Mouse (Mus musculus): ENCODE data around the gene Pnpla5. TPM values are rescaled to one million over a fixed set of nuclear protein-coding genes. Genes with fewer than 3 reads are reported as not detected.

The Pnpla5 gene
- polyA plus RNA-seq, 1 experiment from 2014 or later: not detected

DNA sequence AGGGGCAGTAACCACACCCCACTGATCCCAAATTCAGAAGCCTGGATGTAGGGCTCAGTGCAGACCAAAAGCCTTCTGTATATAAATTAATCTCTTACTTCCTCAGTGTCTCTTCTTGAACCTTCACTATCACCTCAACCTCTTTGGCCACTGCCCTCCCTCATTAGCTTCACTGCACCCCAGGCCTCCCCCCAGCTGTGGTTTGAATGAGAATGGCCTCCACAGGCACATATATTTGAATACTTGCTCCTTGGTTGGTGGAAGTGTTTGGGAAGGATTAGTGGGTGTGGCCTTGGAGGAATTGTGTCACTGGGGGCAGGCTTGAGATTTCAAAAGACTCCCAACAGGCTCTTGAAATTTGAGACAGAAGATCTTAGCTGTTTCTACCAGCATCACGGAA, 6.5 kb downstream of the Pnpla5 start:
- no peaks in the 10 kb centered on the region for H3K9me3 ChIP-seq (ENCODE audit: control insufficient read depth, low read length)
- no peak overlapping the region for H3K4me3 ChIP-seq (ENCODE audit: low read depth, low read length)
- no peaks in the 10 kb centered on the region for H3K27me3 ChIP-seq (ENCODE audit: control insufficient read depth, insufficient read depth, low read length)
- no peak overlapping the region for H3K27ac ChIP-seq (replicated peaks)
- no peaks in the 10 kb centered on the region for H3K4me1 ChIP-seq (replicated peaks; ENCODE audit: control insufficient read depth, insufficient read depth)
- TF ChIP-seq CTCF (IDR thresholded peaks at IDR 0.05; ENCODE audit: low read depth) (no peak), EP300 (optimal IDR thresholded peaks at IDR 0.05) (no peak)
- DNase-seq (ENCODE audit: low spot score) (no peak), ATAC-seq (ENCODE audit: low FRiP score, low TSS enrichment) (no peak)
- no peaks in the 10 kb centered on the region for H3K36me3 ChIP-seq (ENCODE audit: control insufficient read depth, insufficient read depth, low read length)
- 82% methylated on average over 1 of the region's 1 CpGs for WGBS
- H3K9ac ChIP-seq (ENCODE audit: low read length): no peak overlapping the region
- H3K4me2 ChIP-seq (replicated peaks; ENCODE audit: low read depth): no peak overlapping the region

DNA sequence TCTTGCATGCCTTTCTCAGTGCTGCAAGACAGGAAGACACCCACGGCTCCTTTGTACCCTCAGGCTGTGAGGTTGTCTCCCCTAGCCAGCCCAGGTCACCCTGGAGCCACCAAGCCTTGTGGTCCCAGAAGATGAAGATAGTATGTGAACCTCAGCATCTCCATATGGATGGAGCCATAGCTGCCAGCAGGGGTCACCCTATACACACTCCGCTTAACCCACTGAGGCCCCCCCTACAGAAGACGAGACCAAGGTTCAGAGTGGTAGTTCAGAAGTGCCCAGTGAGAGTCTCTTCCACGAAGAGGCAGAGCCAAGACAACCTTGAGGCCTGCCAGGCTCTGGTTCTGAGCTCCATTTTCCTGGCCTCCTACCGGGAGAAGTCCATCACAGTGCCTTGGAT, 7.2 kb downstream of the Pnpla5 start:
- no peaks in the 10 kb centered on the region for H3K36me3 ChIP-seq (ENCODE audit: control insufficient read depth, insufficient read depth, low read length)
- no peak for TF ChIP-seq EP300 (optimal IDR thresholded peaks at IDR 0.05)
- peak; percentile 62 for TF ChIP-seq CTCF (IDR thresholded peaks at IDR 0.05; ENCODE audit: low read depth)
- no peak overlapping the region for H3K4me2 ChIP-seq (replicated peaks; ENCODE audit: low read depth)
- H3K4me3 ChIP-seq (ENCODE audit: low read depth, low read length): no peak overlapping the region
- ATAC-seq (ENCODE audit: low FRiP score, low TSS enrichment): no peak
- no peak overlapping the region for H3K27ac ChIP-seq (replicated peaks)
- no peak overlapping the region for H3K9ac ChIP-seq (ENCODE audit: low read length)
- 41% methylated on average over 5 of the region's 5 CpGs for WGBS
- no peaks in the 10 kb centered on the region for H3K9me3 ChIP-seq (ENCODE audit: control insufficient read depth, low read length)
- H3K27me3 ChIP-seq (ENCODE audit: control insufficient read depth, insufficient read depth, low read length): no peaks in the 10 kb centered on the region
- no peaks in the 10 kb centered on the region for H3K4me1 ChIP-seq (replicated peaks; ENCODE audit: control insufficient read depth, insufficient read depth)
- DNase-seq (ENCODE audit: low spot score): no peak

DNA sequence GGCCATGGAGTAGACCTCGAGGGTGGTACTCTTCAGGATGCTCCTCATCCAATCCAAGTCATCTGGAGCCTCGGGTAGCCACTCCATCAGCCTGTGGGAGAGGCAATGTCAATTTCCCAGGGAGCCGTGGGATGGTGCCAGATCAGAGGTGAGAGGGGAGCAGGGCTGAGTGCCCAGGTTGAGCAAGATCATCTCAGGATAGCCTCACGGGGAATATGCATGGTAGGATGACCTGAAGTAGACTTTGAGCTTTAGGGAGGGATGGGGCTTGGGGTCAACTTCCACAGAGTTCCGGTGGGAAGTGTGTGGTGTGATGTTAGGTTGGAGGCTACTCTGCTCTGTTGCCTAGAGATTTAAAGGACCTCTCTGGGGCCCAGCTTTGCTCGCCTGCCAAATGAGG, 9.1 kb downstream of the Pnpla5 start:
- H3K4me3 ChIP-seq (ENCODE audit: low read depth, low read length): no peak overlapping the region
- H3K4me2 ChIP-seq (replicated peaks; ENCODE audit: low read depth): no peak overlapping the region
- H3K9me3 ChIP-seq (ENCODE audit: control insufficient read depth, low read length): no peaks in the 10 kb centered on the region
- ATAC-seq (ENCODE audit: low FRiP score, low TSS enrichment): no peak
- TF ChIP-seq EP300 (optimal IDR thresholded peaks at IDR 0.05) (no peak), CTCF (IDR thresholded peaks at IDR 0.05; ENCODE audit: low read depth) (no peak)
- no peaks in the 10 kb centered on the region for H3K4me1 ChIP-seq (replicated peaks; ENCODE audit: control insufficient read depth, insufficient read depth)
- DNase-seq (ENCODE audit: low spot score): no peak
- no peaks in the 10 kb centered on the region for H3K27me3 ChIP-seq (ENCODE audit: control insufficient read depth, insufficient read depth, low read length)
- H3K9ac ChIP-seq (ENCODE audit: low read length): no peak overlapping the region
- H3K36me3 ChIP-seq (ENCODE audit: control insufficient read depth, insufficient read depth, low read length): no peaks in the 10 kb centered on the region
- H3K27ac ChIP-seq (replicated peaks): no peak overlapping the region
- WGBS: 67% methylated on average over 6 of the region's 6 CpGs

DNA sequence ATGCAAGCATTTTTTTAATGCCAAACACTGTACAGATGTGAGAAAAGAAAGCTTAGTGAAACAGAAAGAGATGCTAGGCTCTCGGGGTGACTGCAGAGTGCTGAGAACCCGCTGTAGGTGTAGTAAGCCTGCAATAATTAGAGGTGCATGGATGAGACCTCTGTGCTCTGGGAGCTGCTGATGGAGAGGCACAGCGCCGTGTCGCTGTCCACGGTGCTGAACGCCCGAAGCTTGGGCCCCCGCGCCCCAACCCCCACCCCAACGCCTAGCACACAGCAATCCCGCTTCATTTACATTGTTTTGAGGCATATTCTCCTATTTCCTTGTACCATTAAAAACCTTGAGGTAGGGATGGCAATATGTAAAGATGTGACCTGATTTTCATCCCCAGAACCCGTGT, 14.1 kb downstream of the Pnpla5 start:
- H3K27me3 ChIP-seq (ENCODE audit: control insufficient read depth, insufficient read depth, low read length): no peaks in the 10 kb centered on the region; the same call in 1 of the 2 replicates
- WGBS: 7% methylated on average over 13 of the region's 13 CpGs
- no peaks in the 10 kb centered on the region for H3K9me3 ChIP-seq (ENCODE audit: control insufficient read depth, low read length)
- H3K36me3 ChIP-seq (ENCODE audit: control insufficient read depth, insufficient read depth, low read length): no peaks in the 10 kb centered on the region
- ATAC-seq (ENCODE audit: low FRiP score, low TSS enrichment) (no peak), DNase-seq (ENCODE audit: low spot score) (peak; percentile 44)
- H3K27ac ChIP-seq (replicated peaks): no peak overlapping the region
- 0 out of 2 replicates have a peak, but pooled peaks cover 4% of the 10 kb centered on the region for H3K4me1 ChIP-seq (replicated peaks; ENCODE audit: control insufficient read depth, insufficient read depth)
- no peak overlapping the region for H3K4me3 ChIP-seq (ENCODE audit: low read depth, low read length)
- H3K9ac ChIP-seq (ENCODE audit: low read length): no peak overlapping the region
- H3K4me2 ChIP-seq (replicated peaks; ENCODE audit: low read depth): no peak overlapping the region
- TF ChIP-seq CTCF (IDR thresholded peaks at IDR 0.05; ENCODE audit: low read depth) (no peak), EP300 (optimal IDR thresholded peaks at IDR 0.05) (no peak)

DNA sequence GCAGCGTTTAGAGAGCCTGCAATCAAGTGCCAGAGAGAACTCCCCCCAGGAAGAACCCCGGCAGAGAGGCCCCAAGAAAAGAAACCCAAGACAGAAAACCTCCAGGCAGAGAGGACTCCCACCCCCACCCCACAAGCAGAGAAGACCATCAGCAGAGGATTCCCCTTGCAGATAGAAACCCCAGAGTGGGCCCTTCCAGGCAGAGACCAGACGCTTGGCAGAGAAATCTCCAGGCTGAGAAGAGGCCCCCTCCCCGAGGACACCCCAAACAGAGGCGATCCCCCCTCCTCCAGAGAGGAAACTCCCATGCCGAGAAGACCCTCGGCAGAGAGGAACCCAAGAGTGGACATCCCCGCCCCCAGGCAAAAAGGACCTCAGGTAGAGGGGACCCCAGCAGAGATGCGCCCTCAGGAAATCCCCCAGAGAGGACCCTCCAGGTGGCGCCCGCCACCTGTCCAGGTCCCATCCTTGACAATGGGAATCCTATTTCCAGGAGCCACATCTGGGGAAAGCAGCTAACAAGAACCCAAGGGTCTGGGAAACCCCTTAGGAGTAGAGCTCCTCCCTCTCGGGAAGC, 17.0 kb downstream of the Pnpla5 start:
- DNase-seq (ENCODE audit: low spot score) (no peak), ATAC-seq (ENCODE audit: low FRiP score, low TSS enrichment) (no peak)
- 0 out of 2 replicates have a peak, but pooled peaks cover 4% of the 10 kb centered on the region for H3K4me1 ChIP-seq (replicated peaks; ENCODE audit: control insufficient read depth, insufficient read depth)
- no peaks in the 10 kb centered on the region for H3K36me3 ChIP-seq (ENCODE audit: control insufficient read depth, insufficient read depth, low read length)
- peak overlapping the region; percentile 74 for H3K4me2 ChIP-seq (replicated peaks; ENCODE audit: low read depth)
- 10% methylated on average over 12 of the region's 12 CpGs for WGBS
- no peak overlapping the region for H3K9ac ChIP-seq (ENCODE audit: low read length)
- no peak for TF ChIP-seq EP300 (optimal IDR thresholded peaks at IDR 0.05)
- TF ChIP-seq CTCF (IDR thresholded peaks at IDR 0.05; ENCODE audit: low read depth): no peak
- H3K27ac ChIP-seq (replicated peaks): no peak overlapping the region
- H3K4me3 ChIP-seq (ENCODE audit: low read depth, low read length): peak overlapping the region; percentile 44
- H3K27me3 ChIP-seq (ENCODE audit: control insufficient read depth, insufficient read depth, low read length): no peaks in the 10 kb centered on the region; the same call in 1 of the 2 replicates
- no peaks in the 10 kb centered on the region for H3K9me3 ChIP-seq (ENCODE audit: control insufficient read depth, low read length)

DNA sequence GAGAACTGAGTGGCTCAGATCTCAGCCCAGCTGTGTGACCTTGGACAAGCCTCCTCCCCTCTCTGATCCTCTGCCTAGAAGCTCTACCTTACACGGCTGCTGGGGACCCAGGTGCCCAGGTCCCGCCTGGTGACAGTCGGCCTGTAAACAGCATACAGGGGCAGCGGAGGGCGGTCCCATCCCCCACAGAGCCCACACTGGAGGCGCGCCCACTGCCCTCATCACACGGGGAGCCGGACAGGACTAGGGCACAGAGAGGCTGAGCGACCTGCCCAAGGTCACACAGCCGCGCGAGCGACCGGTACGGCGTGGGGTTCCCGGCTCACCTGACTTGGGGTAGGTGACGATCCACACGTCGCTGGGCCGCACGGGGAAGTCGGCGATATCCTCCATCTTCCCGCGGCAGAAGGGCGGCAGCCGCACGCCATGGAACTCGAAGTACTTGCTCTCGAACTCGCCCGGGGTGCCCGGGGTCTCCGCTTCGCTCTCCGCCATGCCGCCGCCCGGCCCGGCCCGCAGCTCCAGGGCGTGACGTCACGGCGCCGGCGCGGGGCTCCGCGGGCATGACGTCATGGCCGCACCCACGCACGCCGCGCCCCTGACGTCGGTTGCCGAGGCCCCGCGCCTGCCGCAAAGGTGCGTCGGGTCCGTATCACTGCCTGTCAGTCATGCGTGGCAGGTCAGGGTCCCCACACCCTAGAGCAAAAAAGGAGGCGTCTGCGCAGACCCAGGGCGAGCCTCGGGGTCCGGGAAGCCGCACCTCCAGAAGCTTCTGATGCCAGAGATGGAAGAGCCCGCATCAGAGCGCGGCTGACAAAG, 17.7 kb downstream of the Pnpla5 start, which contains the start of gene Sult4a1:
Gene Sult4a1 (minus strand): TSS at position 650 of the 819 bp plus-strand sequence.
- no peak within 1 kb of the TSS for H3K9ac ChIP-seq (ENCODE audit: low read length)
- peak; percentile 55 for ATAC-seq (ENCODE audit: low FRiP score, low TSS enrichment)
- H3K27ac ChIP-seq (replicated peaks): no peak within 1 kb of the TSS
- 0 out of 2 replicates have a peak, but pooled peaks cover 4% of the 10 kb centered on the region for H3K4me1 ChIP-seq (replicated peaks; ENCODE audit: control insufficient read depth, insufficient read depth)
- WGBS: 2% methylated on average over 71 of the region's 77 CpGs
- TF ChIP-seq EP300 (optimal IDR thresholded peaks at IDR 0.05) (no peak), CTCF (IDR thresholded peaks at IDR 0.05; ENCODE audit: low read depth) (no peak)
- no peaks in the 10 kb centered on the region for H3K36me3 ChIP-seq (ENCODE audit: control insufficient read depth, insufficient read depth, low read length)
- H3K27me3 ChIP-seq (ENCODE audit: control insufficient read depth, insufficient read depth, low read length): no peaks in the 10 kb centered on the region; the same call in 1 of the 2 replicates
- H3K9me3 ChIP-seq (ENCODE audit: control insufficient read depth, low read length): no peaks in the 10 kb centered on the region
- H3K4me3 ChIP-seq (ENCODE audit: low read depth, low read length): peak within 1 kb of the TSS; percentile 44
- DNase-seq (ENCODE audit: low spot score): peak; percentile 26
- H3K4me2 ChIP-seq (replicated peaks; ENCODE audit: low read depth): peak within 1 kb of the TSS; percentile 74
